Mouse (Mus musculus): ENCODE measurements around the gene Numbl. TPM values are rescaled to one million over a fixed set of nuclear protein-coding genes. Genes with fewer than 3 reads are reported as not detected.

The Numbl gene
- total RNA-seq, 2 experiments from 2014 or later = 117 to 126 TPM

DNA sequence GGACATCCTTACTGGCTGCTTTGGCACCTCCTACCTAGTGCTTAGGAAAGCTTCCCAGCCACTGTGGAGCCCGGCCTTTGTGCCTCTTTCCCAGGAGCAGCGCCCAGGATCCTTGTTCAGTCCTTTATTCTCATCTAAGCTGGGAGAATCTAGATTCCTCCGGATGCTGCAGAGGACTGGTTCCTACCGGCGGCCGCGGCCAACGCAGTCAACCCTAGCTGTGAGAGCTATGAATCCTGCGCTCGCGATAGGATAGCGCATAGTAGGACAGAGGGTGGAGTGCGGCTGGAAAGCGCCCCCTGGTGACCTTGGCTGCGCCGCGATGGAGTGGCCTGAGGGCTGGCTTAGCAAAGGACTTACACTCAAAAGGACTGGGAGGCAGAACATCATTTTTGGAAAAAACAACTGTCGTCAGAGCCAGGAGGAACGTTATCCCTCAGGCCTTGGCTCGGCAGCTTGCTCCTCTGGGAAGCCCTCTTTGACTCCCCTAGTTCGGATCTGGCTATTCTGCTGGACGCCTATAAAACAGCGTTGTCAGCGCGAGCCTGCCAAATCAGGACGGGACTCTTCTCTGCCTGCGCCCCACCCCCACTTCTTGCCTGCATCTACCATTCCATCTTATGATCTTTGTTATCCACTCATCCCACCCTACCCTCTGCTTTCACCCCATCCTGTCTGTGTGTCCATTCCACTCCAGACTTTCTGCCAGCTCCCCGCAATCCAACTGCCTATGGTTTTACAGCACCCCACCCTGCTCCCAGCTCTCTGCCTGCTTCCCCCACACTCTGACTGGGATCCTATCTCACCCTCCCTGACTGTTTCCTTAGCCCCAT lies 26.8 kb downstream of the Numbl start:
- intact Hi-C loops (cut with DNase I) = no loop called here
- peak in 1 of 2 experiments; percentile 67 for DNase-seq (ENCODE audit: extremely low spot score in 1 of 2, low spot score in 2 of 2)

DNA sequence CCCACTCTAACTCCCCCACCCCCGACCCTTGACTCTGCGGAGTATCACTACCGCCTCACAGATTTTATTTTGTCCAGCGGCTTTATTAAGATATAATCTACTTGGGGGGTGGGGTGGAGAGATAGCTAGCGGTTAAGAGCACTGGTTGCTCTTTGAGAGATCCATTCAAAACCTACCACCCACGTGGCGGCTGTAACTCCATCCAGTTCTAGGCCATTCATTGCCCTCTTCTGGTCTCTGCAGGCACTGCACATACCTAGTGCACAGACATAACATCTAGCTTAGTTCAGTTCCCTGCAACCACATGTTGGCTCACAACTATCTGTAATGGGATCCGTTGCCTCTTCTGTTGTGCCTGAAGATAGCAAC lies 27.4 kb downstream of the Numbl start:
- intact Hi-C loops (cut with DNase I) = no loop called here
- DNase-seq (ENCODE audit: extremely low spot score in 1 of 2, low spot score in 2 of 2) = peak; percentile 44 to 75

DNA sequence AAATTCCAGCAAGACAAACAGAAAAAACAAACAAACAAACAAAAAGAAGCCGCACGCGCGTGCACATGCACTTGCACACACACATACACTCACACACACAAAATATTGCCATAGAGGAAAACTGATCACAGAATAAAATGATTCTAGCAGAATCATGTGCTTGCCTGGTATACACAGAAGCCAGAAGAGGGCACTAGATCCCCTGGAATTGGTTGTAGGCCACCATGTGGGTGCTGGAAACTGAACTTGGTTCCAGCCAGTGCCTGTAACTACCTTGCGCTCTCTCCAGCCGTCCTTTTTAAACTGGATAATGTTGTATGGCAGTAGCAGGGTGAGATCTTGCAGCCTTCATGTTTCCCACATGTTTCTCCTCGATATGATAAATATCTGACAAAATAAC lies 30.5 kb downstream of the Numbl start:
- DNase-seq (ENCODE audit: extremely low spot score in 1 of 2, low spot score in 2 of 2) = no peak
- intact Hi-C loops (cut with DNase I) = no loop called here

DNA sequence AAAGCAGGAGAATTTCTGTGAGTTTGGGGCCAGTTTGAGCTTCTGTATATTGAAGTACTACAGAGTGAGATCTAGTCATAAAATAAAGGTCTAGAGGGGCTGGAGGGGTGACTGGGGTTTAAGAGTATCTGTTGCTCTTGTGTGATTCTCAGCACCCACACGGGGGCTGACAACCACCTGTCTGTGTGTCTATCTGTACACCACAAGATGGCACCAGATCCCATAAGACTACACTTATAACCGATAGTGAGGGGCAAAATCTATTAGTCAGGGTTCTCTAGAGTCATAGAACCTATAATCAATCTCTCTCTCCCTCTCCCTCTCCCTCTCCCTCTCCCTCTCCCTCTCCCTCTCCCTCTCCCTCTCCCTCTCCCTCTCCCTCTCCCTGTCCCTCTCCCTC lies 32.3 kb downstream of the Numbl start:
- DNase-seq (ENCODE audit: extremely low spot score in 1 of 2, low spot score in 2 of 2) = no peak
- intact Hi-C loops (cut with DNase I) = no loop called here

DNA sequence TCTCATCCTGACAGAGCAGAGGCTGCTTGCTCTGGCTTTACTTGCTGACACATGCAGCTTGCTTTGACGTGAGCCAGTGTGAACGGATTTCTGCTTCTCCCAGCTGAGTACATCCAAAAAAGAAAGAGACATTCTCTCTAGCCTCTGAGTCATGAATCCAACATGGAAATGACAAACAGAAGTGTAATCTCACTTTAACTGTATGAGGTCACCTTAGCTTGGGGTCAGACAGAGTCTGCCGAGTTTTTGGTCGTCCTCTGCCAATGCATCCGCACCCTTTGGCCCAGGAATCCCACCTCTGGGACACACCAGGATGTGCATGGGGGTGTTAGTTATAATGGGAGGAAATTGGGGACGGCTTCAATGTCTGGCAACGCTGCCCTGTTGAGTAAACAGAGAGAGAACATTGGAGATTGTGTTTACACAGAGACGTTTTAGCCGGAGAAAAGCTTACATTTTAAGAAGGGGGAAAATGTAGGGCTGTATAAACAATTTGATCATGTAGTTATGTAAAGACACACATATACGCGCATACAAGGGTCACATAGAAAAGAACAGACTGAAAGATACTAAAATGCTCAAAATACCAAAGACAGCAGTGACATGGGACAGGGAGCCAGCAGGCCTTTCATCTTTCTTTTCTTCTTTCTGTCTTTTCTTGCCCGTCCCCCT lies 33.7 kb downstream of the Numbl start:
- intact Hi-C loops (cut with DNase I) = no loop called here
- no peak for DNase-seq (ENCODE audit: extremely low spot score in 1 of 2, low spot score in 2 of 2)

DNA sequence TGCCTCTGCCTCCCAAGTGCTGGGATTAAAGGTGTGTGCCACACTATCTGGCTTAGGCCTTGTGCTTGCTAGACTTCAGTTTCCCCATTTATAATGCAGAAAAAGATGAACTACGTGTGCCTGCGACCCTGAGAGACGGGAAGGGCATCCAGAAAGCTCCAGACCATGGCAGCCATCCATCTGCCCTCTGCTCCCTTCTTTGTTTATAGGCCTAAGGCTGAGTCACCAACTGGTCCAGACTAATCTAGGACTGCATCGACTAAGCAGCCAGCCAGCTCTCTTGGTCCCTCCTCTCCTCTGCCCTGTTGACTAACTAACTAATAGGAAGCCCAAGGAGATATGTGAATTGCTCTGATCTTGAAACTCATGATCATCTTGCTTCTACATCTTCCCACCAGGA lies 37.7 kb downstream of the Numbl start:
- DNase-seq (ENCODE audit: extremely low spot score in 1 of 2, low spot score in 2 of 2) = no peak
- intact Hi-C loops (cut with DNase I) = no loop called here

DNA sequence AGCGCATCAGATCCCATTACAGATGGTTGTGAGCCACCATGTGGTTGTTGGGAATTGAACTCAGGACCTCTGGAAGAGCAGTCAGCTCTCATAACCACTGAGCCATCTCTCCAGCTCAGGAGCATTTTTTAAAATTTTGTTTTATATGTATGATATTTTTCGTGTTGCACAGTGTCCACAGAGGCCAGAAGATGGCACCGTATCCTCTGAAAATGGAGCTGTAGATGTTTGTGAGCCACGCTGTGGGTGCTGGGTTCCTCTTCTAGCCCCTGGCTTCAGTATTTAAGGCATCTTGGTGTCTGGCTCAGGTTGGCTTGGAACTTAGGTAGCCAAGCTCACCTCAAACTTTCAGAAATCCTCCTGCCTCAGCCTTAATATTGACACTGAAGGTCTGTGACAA lies 38.3 kb downstream of the Numbl start:
- intact Hi-C loops (cut with DNase I) = no loop called here
- DNase-seq (ENCODE audit: extremely low spot score in 1 of 2, low spot score in 2 of 2) = no peak

DNA sequence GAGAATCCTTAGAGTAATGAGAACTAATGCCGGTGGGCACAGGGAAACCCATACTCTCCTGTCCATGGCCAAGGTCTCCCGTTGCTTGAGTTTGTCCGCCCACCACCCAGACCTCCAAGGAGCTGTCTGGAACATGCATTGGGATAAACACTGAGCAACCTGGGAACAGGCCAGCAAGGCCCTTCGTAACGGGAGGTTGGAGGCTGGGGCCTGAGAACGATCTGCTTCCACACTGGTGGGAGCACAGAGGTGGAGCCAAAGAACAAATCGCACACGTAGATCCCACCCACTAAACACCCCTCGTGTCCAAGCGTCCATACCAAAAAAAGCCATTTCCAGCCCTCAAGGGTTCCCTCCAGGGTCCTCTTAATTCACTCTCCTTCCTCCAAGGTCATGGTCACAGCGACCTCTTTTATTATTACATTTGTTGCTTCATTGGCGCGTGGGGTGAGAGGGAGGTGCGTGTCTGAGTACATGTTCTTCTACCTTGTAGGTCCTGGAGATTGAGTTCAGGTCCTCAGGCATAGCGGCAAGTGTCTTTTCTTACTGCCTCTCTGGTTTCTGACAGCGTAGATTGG lies 39.9 kb downstream of the Numbl start:
- no peak for DNase-seq (ENCODE audit: extremely low spot score in 1 of 2, low spot score in 2 of 2)
- intact Hi-C loops (cut with DNase I) = no loop called here

DNA sequence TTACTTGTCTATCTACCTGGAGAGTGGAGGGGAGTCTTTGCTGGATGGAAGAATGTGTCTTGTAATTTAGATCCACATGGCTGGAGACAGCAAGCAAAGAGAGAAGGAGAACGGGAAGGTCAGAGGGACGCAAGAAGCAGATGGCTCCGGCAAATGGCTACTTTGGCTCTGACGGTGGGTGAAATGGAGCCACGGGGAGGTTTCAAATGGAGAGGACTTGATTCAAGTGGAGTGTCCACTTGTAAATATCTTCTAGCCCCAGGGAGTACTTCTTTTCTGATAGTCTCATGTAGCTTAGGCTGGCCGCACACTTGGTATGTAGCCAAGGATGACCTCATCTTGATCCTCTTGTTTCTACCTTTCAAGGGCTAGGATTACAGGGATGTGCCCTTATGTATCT lies 40.6 kb downstream of the Numbl start:
- no peak for DNase-seq (ENCODE audit: extremely low spot score in 1 of 2, low spot score in 2 of 2)
- intact Hi-C loops (cut with DNase I) = no loop called here

DNA sequence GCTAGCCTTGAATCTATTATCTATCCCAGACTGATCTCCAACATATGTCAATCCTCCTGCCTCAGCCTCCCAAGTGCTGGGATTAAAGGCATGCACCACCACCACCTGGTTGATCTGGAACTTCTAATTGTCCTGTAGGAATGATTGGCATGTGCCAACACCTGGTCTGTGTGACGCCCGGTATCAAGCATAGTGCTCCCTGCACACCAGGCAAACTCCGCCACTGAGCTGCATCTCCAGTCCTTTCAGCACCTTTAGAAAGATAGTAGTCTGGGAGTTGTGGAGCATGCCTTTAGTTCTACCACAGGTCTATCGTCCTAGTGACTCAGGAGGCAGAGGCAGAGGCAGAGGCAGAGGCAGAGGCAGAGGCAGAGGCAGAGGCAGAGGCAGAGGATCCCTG lies 42.1 kb downstream of the Numbl start:
- intact Hi-C loops (cut with DNase I) = no loop called here

DNA sequence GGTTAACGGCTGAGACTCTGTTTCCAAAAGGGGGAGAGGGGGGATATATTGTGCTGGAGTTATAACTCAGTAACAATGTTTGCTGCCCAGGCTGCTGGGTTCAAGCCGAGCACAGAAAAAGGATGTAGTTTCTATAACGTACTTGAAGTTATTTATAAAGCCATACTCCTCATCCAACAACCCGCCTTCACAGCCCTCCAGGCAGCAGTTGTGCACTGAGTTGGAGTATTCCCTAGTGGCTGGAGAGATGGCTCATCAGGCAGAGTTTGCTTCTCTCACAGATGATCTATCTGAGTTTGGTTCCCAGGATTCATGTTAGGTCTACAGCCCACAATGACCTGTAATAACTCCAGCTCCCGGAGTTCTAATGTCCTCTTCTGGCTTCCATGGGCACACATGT lies 42.6 kb downstream of the Numbl start:
- intact Hi-C loops (cut with DNase I) = no loop called here
- DNase-seq (ENCODE audit: extremely low spot score in 1 of 2, low spot score in 2 of 2) = no peak

More for the DNA sequence above, 42.1 kb downstream of the Numbl start:
- no peak for DNase-seq (ENCODE audit: extremely low spot score in 1 of 2, low spot score in 2 of 2)

DNA sequence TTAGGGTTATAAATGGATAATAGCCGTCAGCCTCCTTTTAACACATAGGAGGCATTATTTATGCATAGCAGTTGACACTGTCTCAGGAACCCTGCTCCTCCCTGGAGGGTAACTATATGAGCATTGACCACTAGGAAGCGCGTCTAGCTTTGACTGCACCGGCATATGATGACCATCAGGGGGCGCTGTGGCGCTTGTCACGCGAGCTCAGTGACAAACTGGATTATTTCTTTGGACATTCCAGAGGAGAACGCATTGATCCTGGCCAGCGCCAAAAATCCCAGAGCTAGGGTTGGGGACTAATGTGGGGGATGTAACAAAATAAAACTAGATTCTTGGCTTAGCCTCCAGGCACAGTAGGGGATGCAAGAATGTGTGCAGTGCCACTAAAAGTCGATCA lies 43.9 kb downstream of the Numbl start:
- intact Hi-C loops (cut with DNase I) = no loop called here
- DNase-seq (ENCODE audit: extremely low spot score in 1 of 2, low spot score in 2 of 2) = peak; percentile 58 to 77

DNA sequence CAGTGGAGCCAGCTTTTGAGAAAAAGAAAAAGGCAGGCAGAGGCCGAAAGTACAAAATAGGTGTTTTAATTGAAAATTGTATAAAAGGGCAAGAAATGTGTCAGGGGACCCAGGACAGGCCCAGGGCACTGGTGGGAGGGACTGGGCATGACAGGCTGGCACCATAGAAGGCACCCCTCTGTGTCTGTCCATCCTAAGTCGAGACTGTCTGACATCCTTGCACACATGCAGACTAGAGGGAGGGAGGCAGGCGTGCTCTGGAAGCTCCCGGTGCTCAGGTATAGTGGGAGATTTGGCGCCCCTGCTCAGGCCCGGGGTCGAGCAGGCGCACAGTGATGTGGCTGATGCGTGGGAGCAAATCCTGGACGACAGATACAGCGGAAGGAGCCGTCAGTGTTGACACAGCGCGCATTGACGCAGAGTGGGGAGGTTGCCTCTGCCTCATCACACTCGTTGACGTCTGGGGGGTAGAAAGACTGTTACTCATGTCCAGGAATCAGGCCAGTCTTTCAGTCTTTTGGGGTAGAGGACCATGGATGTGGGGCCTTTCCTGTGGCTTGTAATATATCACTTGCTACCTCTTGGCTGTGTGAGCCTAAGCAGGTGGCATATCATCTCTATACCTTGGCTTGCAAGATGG lies 47.0 kb downstream of the Numbl start:
- DNase-seq (ENCODE audit: extremely low spot score in 1 of 2, low spot score in 2 of 2) = no peak
- intact Hi-C loops (cut with DNase I) = no loop called here

DNA sequence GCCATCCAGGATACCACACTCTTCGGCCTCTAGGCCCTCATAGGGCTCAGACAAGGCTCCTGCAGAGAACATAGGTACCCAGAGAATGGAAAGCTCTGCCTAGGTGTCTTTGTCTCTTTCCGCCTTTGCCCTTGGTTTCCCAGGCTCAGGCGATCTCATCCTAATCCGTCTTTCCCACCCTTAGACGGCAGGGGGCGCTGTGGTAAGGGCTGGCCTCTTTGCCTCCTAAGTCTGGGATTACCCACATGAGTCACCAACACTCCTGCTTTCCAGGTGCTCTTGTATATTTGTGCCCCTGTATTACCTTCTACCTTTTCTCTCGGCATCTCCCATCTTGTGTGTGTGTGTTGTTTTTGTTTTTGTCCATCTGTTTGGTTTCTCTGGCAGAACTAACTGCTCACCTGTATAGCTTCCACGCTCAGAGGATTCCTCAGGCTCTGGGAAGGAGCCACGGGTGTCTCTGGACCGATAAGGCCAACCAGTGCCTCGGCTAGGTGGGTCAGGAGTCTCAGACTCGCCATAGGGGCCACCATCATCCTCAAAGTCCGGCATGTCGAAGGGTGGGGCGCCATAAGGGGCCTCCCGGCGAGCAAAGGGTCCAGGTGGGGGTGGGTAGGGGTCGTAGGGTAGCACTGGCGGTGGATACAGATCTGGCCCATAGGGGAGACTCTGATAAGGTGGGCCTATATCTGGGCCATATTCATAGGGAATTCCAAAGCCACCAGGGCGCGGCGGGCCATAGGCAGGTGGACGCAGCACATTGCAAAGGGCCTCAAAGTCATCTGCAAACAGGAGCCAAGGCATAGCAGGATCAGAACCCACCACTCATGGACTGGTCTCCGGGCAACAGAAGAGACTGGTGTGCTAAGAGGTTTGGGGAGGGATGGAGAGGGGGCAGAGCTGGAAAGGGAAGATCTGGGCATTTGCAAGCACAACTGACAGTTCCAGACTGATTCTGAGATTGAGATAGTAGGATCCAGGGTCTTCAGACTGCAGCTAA lies 48.2 kb downstream of the Numbl start:
- intact Hi-C loops (cut with DNase I) = no loop called here
- no peak for DNase-seq (ENCODE audit: extremely low spot score in 1 of 2, low spot score in 2 of 2)

DNA sequence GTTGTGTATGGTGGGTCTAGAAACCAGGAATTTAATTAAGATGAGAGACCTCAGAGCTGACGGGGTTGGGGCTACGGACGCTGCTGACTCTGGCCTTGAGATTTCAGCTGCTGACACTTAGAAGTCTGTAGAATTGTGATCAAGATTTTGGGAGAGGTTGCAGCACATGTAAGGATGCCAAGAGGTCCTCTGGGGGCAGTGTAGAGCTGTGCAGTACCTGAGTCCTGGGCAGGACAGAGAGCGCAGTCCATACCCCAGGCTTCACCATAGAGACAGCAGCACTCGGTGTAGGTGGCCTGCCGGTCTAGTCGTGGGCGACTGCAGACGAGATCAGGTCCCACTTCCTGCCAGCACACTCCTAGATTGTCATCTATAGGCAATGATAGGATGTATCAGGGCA lies 49.3 kb downstream of the Numbl start:
- DNase-seq (ENCODE audit: extremely low spot score in 1 of 2, low spot score in 2 of 2) = no peak
- intact Hi-C loops (cut with DNase I) = no loop called here

DNA sequence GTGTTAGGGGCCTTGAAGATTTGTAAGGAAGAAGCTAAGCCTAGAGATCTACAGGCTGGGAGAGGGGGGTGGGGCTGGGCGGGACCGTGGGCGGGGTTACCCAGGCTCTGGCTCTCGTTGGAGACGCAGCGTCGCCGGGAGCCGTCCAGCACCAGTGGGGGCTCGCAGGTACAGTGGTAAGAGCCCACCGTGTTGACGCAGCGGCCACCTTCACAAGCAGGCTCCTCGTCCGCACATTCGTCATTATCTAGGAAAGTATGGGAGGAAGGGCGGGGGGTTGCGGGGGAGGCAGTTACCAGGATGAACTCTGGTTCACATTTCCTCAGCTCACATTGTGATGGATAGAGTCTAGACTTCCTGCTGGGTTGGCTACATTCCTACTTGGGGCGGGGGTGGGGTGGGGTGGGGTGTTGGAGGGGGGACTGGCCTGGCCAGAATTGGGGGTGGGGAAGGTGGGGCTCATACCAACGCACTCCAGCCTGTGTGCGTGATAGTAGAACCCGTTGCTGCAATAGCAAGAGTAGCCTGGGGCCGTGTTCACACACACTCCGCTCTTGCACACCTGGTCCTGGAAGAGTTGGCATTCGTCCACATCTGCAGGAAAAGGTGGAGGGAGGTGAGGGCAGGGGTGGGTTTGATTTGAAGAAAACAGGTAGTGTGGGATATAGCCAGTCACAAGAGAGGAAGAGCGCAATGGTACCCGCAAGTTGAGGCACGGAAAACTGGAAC lies 50.8 kb downstream of the Numbl start:
- intact Hi-C loops (cut with DNase I) = no loop called here
- no peak for DNase-seq (ENCODE audit: extremely low spot score in 1 of 2, low spot score in 2 of 2)

DNA sequence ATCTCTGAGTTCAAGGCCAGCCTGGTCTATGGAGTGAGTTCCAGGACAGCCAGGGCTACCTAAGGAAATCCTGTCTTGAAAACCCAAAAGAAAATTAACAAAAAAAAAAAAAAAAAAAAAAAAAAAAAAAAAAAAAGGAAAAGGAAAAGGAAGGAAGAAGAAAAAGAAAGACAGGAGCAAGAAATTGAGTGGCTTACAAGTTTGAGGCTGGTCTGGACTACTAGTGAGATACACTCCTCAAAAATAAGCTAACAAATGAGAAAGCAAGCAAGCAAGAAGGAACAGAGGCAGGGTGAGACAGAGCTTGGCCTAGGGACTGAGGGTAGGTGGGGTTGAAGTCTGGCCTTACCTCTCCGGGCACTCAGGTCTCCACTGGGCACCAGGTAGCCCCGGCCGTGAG lies 51.6 kb downstream of the Numbl start:
- intact Hi-C loops (cut with DNase I) = no loop called here

DNA sequence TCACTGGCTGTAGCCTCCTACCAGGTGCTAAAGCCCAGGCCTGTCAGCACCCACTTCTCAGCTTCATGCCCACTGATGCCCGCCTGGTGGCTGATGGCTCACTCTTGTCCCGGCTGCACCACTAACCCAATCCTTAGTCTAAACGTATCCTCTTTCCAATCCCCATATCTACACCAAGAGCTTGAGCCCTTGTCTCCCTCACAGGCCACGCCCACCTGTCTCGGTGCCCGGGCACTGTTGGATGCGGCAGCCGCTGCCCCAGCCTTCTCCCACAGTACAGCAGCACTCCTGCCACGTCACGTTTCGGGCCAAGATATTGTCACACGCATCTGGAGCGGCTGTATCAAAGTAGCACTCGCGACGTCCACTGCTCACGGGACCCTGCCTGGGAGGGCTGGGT lies 52.1 kb downstream of the Numbl start:
- intact Hi-C loops (cut with DNase I) = no loop called here
- DNase-seq (ENCODE audit: extremely low spot score in 1 of 2, low spot score in 2 of 2) = peak in 1 of 2 experiments; percentile 71

More for the DNA sequence above, 51.6 kb downstream of the Numbl start:
- DNase-seq (ENCODE audit: extremely low spot score in 1 of 2, low spot score in 2 of 2) = no peak

Measured in left cerebral cortex, postnatal 10 days (tissue).